Mouse (Mus musculus) kidney, adult 2 months (tissue): Measurements from ENCODE around the gene Ascc1.

ENCODE experiments used
- CTCF ChIP-seq: fragments of 200-500 bp; conservative IDR thresholded peaks from 2 replicates; pipeline ENCODE4 v1.5.1; 2011; ENCODE audit warnings: low read depth, mild to moderate bottlenecking, control low read depth, low read length, moderate library complexity, mixed read lengths; ENCODE audit not compliant: insufficient read depth, insufficient read length
- POLR2A ChIP-seq: fragments of 200-500 bp; IDR thresholded peaks from one replicate; pipeline ENCODE4 v1.6.1; 2011; ENCODE audit warnings: low read depth, low read length, control low read depth

DNA sequence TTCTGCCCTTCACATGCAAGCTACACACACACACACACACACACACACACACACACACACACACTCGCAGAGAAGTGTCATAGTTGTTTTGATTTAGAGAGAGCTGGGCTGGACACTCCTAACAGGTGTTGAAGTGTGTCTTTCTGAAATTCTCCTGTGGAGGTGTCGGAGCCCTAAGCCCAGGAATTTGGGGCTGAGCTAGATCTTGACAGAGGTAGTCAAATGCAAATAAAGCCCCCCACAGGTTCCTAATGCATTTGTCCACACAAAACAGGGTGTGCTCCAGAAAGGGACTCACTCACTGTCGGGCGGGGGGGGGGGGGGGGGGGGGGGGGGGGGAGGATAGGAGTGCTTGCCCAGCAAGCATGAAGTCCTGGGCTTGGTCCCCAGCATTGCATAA is 25.5 kb upstream of the Ascc1 start:
- TF ChIP-seq CTCF (no peak), POLR2A (no peak)
